Mouse (Mus musculus) midbrain, embryonic 13.5 days (tissue): ENCODE measurements around the gene Ttc38. TPM values are rescaled to one million over a fixed set of nuclear protein-coding genes. Genes with fewer than 3 reads are reported as not detected.

Experiments used
- ATAC-seq: fragments of 200-750 bp; cut with Nextera tagmentation; 2 replicates; pipeline ENCODE4 v1.8.0; 2017; ENCODE audit warnings: mild to moderate bottlenecking, moderate TSS enrichment, moderate library complexity
- H3K27ac ChIP-seq: fragments of 300-500 bp; sonication (generic); 2 replicates; pipeline ENCODE4 v1.5.1; 2015; ENCODE audit warnings: inconsistent platforms, mild to moderate bottlenecking, moderate library complexity
- H3K27me3 ChIP-seq: fragments of 300-500 bp; sonication (generic); 2 replicates; pipeline ENCODE4 v1.6.1; 2015; ENCODE audit warnings: mild to moderate bottlenecking, inconsistent platforms
- H3K36me3 ChIP-seq: fragments of 300-500 bp; sonication (generic); 2 replicates; pipeline ENCODE4 v1.6.1; 2015; ENCODE audit warnings: mild to moderate bottlenecking, inconsistent platforms
- H3K4me1 ChIP-seq: fragments of 300-500 bp; sonication (generic); replicated peaks from 2 replicates; pipeline ENCODE4 v1.6.1; 2015; ENCODE audit warnings: inconsistent platforms
- H3K4me2 ChIP-seq: fragments of 300-500 bp; sonication (generic); replicated peaks from 2 replicates; pipeline ENCODE4 v1.6.1; 2015; ENCODE audit warnings: moderate library complexity, mild to moderate bottlenecking, inconsistent platforms
- H3K4me3 ChIP-seq: fragments of 300-500 bp; sonication (generic); replicated peaks from 2 replicates; pipeline ENCODE4 v1.5.1; 2015; ENCODE audit warnings: mild to moderate bottlenecking, inconsistent platforms
- H3K9ac ChIP-seq: fragments of 300-500 bp; sonication (generic); replicated peaks from 2 replicates; pipeline ENCODE4 v1.6.1; 2015; ENCODE audit warnings: mild to moderate bottlenecking, inconsistent platforms
- H3K9me3 ChIP-seq: fragments of 300-500 bp; sonication (generic); 2 replicates; pipeline ENCODE4 v1.6.1; 2016; ENCODE audit warnings: mild to moderate bottlenecking, inconsistent platforms
- WGBS: fragments of 180-500 bp; shearing (Covaris S2); methylation state at CpG from one replicate; pipeline ENCODE4 v1.1.7; 2015; 5-methylcytosine and 5-hydroxymethylcytosine counted together
- polyA plus RNA-seq: library from polyadenylated mRNA; unstranded; fragments of >200 nt; fragmentation: Nextera tagmentation; extraction: Ambion mirVana; gene quantifications from 2 replicates; pipeline ENCODE4 v1.2.1, GENCODE M21; 2015

Gene Ttc38
- polyA plus RNA-seq, 1 experiment from 2014 or later, result 4.8 TPM

DNA sequence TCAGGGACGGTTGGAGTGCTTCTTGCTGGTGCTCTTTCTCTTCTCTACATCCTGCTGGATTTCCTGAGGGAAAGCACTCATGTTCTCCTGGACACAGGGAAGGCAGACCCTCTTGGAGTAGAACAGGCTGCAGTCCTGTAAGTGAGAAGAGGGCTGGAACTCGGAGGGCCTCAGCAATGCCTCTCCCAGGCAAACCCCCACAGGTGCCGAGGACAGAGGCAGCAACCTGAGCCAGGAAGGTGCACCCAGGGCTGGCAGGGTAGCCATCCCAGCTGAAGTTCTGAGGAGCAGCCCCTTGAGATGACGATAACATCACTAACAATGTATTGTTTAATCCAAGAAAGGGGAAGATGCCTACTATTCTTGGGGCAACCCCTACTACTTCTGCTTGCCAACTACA, 24.7 kb upstream of the Ttc38 start:
- no peak for ATAC-seq
- no peaks in the 10 kb centered on the region for H3K36me3 ChIP-seq
- H3K4me2 ChIP-seq, result no peak overlapping the region
- H3K4me1 ChIP-seq, result peaks cover 17% of the 10 kb centered on the region
- H3K4me3 ChIP-seq, result no peak overlapping the region
- H3K9me3 ChIP-seq, result no peaks in the 10 kb centered on the region
- WGBS, result 92% methylated on average over 4 of the region's 4 CpGs
- no peak overlapping the region for H3K27ac ChIP-seq
- H3K9ac ChIP-seq, result no peak overlapping the region
- no peaks in the 10 kb centered on the region for H3K27me3 ChIP-seq

DNA sequence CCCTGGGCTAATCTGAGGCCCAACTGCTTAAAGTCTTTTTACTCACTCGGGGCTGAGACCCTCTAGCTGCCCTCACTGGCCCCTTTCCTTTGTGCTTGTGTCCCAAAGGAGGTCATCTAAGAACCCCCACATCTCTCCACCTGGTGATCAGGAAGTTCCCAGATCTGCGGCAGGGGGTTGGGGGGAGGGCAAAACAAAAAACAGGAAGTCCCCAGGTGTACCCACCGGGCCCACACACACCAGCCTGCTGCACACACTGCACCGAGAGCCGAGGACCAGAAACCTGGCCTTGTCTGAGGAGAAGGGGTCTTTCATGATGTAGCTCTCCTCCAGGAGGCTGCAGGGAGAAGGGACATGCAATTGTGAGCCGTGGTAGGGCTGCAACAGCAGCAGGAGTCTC, 24.1 kb upstream of the Ttc38 start:
- Histone ChIP-seq H3K36me3 (no peaks in the 10 kb centered on the region), H3K9ac (no peak overlapping the region), H3K27ac (no peak overlapping the region), H3K4me3 (no peak overlapping the region), H3K27me3 (no peaks in the 10 kb centered on the region), H3K9me3 (no peaks in the 10 kb centered on the region), H3K4me1 (peaks cover 15% of the 10 kb centered on the region), H3K4me2 (no peak overlapping the region)
- ATAC-seq, result no peak
- WGBS, result 74% methylated on average over 6 of the region's 6 CpGs

DNA sequence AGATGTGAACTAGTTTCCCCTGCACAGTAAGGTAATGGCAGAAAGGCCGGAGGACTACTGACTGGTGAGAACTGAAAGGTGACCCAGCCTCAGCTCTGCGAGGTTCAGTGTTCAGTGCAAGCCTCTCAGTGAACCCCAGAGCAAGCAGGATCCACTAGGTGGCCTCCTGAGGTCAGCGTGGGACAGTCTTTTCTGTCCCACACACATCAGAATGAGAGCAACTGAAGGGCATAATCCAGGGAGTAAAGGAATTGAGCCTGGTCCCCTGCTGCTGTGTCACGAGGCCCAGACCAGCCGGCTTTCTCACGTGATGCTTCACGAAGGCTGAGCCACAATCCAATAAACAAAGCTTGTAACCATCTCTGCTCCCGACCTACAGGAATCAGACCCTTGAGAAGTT, 23.7 kb upstream of the Ttc38 start:
- Histone ChIP-seq H3K9ac (no peak overlapping the region), H3K9me3 (no peaks in the 10 kb centered on the region), H3K27me3 (no peaks in the 10 kb centered on the region), H3K4me1 (peaks cover 14% of the 10 kb centered on the region), H3K36me3 (no peaks in the 10 kb centered on the region), H3K4me3 (no peak overlapping the region), H3K27ac (no peak overlapping the region), H3K4me2 (no peak overlapping the region)
- 37% methylated on average over 8 of the region's 8 CpGs for WGBS
- ATAC-seq, result no peak

DNA sequence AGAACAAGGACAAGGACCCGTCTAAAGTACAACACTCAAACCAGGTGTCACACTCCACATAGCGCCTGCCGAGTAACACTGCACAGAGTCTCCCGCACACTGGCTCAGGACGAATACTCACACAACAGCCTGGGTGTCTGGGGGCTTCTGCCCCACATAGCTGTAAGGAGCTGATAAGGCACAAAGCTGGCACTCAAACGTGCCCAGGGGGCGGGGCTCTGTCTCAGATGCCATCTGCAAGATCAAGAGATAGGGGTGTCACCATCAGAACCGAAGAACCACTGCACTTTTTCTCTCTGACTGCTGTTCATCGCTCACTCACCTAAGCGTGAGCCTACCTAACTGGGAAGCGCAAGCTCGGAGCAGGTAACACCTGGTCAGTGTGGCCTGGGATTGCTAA, 23.0 kb upstream of the Ttc38 start:
- no peak overlapping the region for H3K9ac ChIP-seq
- H3K4me3 ChIP-seq, result no peak overlapping the region
- H3K9me3 ChIP-seq, result no peaks in the 10 kb centered on the region
- no peak for ATAC-seq
- WGBS, result 89% methylated on average over 12 of the region's 12 CpGs
- no peaks in the 10 kb centered on the region for H3K27me3 ChIP-seq
- H3K27ac ChIP-seq, result no peak overlapping the region
- no peak overlapping the region for H3K4me2 ChIP-seq
- peaks cover 14% of the 10 kb centered on the region for H3K4me1 ChIP-seq
- H3K36me3 ChIP-seq, result no peaks in the 10 kb centered on the region

DNA sequence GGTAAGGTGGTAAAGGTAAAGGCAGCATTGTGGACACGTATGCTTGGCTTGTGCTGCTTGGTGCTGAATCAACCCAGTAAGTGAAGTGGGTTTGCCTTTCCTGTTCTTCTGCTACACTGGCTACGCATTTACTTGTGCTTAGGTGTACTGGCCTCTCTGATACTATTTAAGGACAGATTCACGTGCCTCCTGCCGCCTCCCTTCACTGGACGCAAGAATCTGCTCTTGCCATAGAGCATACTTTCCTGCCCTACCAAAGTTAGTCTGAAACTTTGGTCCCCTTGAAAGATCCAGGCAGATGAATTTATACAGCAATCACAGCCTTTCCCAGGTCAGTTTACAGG, 21.7 kb upstream of the Ttc38 start:
- Histone ChIP-seq H3K4me1 (peaks cover 14% of the 10 kb centered on the region), H3K4me2 (peak overlapping the region; percentile 89), H3K36me3 (no peaks in the 10 kb centered on the region), H3K9me3 (no peaks in the 10 kb centered on the region), H3K4me3 (peak overlapping the region; percentile 76), H3K27ac (no peak overlapping the region), H3K9ac (0 out of 2 replicates have a peak overlapping the region, but pooled peaks have one; percentile 79), H3K27me3 (no peaks in the 10 kb centered on the region)
- WGBS, result 90% methylated on average over 5 of the region's 5 CpGs
- ATAC-seq, result no peak

DNA sequence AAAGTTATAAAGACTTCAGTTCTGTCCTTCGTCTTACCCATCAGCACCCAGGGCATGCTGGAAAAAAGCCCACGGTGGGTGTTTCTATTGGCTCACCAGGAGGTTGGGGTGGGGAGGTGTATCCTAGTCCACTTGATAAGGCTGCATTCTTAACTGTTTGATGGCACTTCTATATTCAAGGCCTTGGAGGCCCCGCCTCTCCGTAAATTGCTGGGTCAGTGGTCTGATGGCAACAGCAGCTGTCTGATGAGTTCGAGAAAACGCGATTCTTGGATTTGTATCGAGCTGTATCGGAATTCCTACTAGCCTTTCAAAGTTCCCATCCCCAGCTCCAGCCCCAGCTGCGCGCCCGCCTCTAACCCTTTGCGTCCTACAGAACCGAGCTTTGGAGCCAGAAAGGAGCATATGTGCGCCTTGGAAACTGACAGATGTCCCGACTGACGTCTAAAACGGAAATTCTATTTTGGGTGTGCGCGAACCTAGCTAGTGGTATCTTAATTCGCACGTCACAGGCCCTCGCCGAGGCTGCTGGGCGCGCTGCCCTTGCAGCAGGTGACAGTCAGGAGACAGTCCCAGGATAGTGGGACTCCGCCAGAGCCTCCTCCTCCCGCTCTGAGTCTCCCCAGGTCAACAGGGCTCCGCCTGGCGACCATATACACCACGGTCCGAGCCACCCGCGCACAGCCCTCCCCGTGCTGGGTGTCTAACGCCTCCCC, 21.1 kb upstream of the Ttc38 start:
- no peaks in the 10 kb centered on the region for H3K9me3 ChIP-seq
- ATAC-seq, result peak; percentile 93
- WGBS, result 5% methylated on average over 36 of the region's 36 CpGs

DNA sequence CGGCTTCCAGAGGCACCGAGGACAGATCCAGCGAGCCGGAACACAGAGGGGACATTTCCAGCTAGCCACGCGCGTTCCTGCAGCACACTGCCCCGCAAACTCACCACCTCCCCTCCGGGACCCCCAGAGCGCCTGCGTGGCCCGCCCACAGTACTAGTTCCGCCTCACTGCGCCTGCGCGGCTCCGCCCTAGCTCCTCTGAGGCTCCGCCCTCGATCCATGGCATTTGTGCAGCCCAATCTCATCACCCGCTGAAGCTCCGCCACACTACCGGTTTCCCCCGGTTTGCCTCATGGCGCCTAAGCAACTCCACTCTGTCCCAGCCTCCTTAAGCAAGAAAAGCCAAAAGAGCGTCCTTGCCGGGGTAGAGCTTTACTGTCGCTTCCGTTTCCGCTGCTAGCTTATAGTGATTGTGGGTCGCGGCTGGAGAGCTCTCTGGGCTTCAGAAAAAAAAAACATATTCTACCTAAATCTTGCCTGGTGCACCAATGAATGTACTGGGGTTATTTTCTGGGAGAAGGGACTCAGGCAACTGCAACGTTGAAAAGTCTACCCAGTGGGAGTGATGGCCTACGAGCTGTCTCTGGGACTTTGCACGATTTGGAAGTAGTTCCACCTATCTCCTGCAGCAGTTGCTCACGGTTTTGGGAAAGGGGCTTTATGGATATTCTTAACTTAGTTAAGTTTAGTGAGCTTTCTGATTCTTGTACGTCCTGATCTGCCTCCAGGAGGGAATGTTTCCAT, 20.4 kb upstream of the Ttc38 start, which contains the start of gene Cdpf1:
Gene Cdpf1 (minus strand): TSS at position 163 of the 743 bp plus-strand sequence.
- ATAC-seq, result peak; percentile 94
- H3K36me3 ChIP-seq, result no peaks in the 10 kb centered on the region
- H3K4me3 ChIP-seq, result peak within 1 kb of the TSS; percentile 76
- no peaks in the 10 kb centered on the region for H3K27me3 ChIP-seq
- no peaks in the 10 kb centered on the region for H3K9me3 ChIP-seq
- peaks cover 14% of the 10 kb centered on the region for H3K4me1 ChIP-seq
- peak within 1 kb of the TSS; percentile 86 for H3K27ac ChIP-seq
- WGBS, result 2% methylated on average over 36 of the region's 36 CpGs
- H3K9ac ChIP-seq, result peak within 1 kb of the TSS; percentile 79
- peak within 1 kb of the TSS; percentile 89 for H3K4me2 ChIP-seq

More for the DNA sequence above, 21.1 kb upstream of the Ttc38 start:
- peak overlapping the region; percentile 89 for H3K4me2 ChIP-seq
- no peaks in the 10 kb centered on the region for H3K36me3 ChIP-seq
- no peaks in the 10 kb centered on the region for H3K27me3 ChIP-seq
- H3K9ac ChIP-seq, result peak overlapping the region; percentile 79
- H3K4me1 ChIP-seq, result peaks cover 14% of the 10 kb centered on the region
- peak overlapping the region; percentile 76 for H3K4me3 ChIP-seq
- H3K27ac ChIP-seq, result peak overlapping the region; percentile 86

DNA sequence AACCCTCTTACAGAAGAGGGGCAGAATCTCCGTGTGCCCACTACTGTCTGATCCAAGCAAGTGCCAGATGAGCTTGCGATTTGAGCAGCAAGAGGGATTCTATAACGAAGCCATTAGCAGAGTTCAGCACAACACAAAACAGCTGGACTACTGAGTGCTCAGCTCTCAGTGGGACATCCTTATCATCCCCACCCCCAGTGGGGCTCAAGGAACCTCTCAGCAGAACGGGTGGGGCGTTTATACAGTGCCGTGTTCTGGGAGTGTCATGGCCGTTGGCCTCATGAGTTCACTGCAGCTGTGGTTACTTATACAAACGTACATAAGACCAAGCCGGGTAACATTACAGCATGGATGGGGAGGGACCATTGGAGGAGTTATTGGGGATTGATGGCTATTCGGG, 18.7 kb upstream of the Ttc38 start:
- ATAC-seq, result no peak

DNA sequence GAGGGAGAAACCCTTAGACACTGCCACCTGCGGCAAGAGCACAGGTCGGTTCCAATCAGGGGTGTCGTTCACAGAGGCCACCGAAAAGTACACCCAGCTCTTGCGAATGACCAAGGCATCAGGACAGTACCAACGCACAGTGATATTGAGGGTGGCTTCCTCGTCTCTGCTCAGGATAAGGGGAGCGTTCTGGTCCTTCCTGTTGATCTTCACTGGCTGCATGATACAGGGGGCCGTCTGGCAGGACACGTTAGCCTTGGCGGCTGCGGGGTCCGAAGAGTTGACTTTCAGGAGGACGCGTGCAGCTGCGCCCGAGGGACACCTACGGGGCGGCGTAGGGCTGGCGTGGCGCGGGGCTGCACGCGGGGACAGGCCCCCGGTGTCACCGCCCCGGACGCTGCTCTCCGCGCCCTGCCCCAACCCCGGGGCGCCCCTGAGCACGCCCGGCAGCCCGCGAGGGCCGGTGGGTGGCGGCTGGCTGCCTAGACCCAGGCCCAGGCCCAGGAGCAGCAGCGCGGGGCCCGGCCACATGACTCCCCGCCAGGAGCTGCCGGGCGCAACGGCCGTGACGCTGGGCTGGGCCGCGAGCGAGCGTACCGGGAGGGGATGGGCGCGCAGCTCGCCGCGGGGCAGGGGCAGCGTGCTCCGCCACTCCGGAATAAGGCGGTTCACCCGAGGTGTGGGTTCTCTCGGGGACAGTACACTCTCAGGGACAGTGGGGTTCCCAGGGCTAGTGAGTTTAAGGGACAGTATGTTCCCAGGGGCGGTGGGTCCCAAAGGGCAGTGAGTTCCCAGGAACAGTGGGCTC, 10.7 kb upstream of the Ttc38 start, which contains the start of gene Pkdrej:
Gene Pkdrej (minus strand): TSS at position 532 of the 808 bp plus-strand sequence.
- H3K27me3 ChIP-seq, result peaks cover 34% of the 10 kb centered on the region
- H3K4me1 ChIP-seq, result peaks cover 12% of the 10 kb centered on the region
- WGBS, result 2% methylated on average over 57 of the region's 65 CpGs
- H3K36me3 ChIP-seq, result no peaks in the 10 kb centered on the region
- H3K27ac ChIP-seq, result no peak within 1 kb of the TSS
- peak within 1 kb of the TSS; percentile 71 for H3K9ac ChIP-seq
- ATAC-seq, result peak; percentile 83
- peak within 1 kb of the TSS; percentile 48 for H3K4me3 ChIP-seq
- peaks cover 12% of the 10 kb centered on the region for H3K9me3 ChIP-seq
- peak within 1 kb of the TSS; percentile 90 for H3K4me2 ChIP-seq

More for the DNA sequence above, 18.7 kb upstream of the Ttc38 start:
- WGBS, result 77% methylated on average over 10 of the region's 10 CpGs
- Histone ChIP-seq H3K27ac (no peak overlapping the region), H3K4me2 (no peak overlapping the region), H3K9ac (no peak overlapping the region), H3K4me3 (no peak overlapping the region), H3K27me3 (no peaks in the 10 kb centered on the region), H3K9me3 (peaks cover 11% of the 10 kb centered on the region), H3K4me1 (peaks cover 14% of the 10 kb centered on the region), H3K36me3 (no peaks in the 10 kb centered on the region)

DNA sequence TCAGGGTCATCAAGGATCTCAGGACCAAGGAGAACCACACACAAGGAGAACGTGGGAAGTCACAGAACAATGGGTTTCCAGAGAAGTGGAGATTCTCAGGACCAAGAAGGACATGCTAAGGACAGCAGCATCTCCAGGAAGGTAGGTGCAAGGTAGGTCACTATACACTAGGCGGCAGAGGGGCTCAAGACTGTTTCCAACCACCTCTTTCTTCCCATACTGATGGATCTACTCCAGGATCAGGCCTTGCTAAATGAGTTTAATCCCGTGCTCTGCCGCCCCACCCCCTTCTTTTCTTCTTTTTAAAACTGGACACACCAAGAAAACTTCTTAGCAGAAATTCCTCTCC, 10.1 kb upstream of the Ttc38 start:
- WGBS, result 9% methylated on average over 4 of the region's 4 CpGs
- Histone ChIP-seq H3K4me3 (peak overlapping the region; percentile 48), H3K4me1 (peaks cover 12% of the 10 kb centered on the region), H3K27ac (no peak overlapping the region), H3K36me3 (no peaks in the 10 kb centered on the region), H3K9me3 (peaks cover 12% of the 10 kb centered on the region), H3K9ac (peak overlapping the region; percentile 71), H3K4me2 (peak overlapping the region; percentile 90), H3K27me3 (peaks cover 34% of the 10 kb centered on the region)
- ATAC-seq, result peak; percentile 53; the same call in 1 of the 2 replicates

DNA sequence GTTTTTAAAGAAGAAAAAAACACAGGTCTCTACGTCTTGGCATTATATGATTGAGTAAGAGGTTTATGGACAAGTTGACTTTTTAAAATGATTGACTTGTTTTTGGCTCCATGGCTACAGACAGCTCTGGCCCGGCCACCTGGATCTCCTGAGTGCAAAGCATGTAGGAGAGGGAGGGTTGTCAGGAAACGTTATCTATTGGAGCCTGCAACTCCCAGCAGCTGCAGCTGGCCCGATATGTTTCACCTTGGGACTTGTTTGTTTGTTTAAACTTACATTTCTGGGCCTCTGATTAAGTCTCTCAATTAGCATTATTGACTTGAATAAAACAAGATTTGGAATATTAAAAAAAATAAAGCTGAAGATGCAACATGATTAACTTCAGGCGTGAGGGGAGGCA, 5.4 kb upstream of the Ttc38 start:
- H3K9me3 ChIP-seq, result no peaks in the 10 kb centered on the region
- H3K36me3 ChIP-seq, result no peaks in the 10 kb centered on the region
- 83% methylated on average over 5 of the region's 5 CpGs for WGBS
- peaks cover 9% of the 10 kb centered on the region for H3K4me1 ChIP-seq
- H3K4me3 ChIP-seq, result no peak overlapping the region
- H3K9ac ChIP-seq, result no peak overlapping the region
- H3K27me3 ChIP-seq, result peaks cover 10% of the 10 kb centered on the region
- no peak for ATAC-seq
- H3K27ac ChIP-seq, result no peak overlapping the region
- H3K4me2 ChIP-seq, result no peak overlapping the region

DNA sequence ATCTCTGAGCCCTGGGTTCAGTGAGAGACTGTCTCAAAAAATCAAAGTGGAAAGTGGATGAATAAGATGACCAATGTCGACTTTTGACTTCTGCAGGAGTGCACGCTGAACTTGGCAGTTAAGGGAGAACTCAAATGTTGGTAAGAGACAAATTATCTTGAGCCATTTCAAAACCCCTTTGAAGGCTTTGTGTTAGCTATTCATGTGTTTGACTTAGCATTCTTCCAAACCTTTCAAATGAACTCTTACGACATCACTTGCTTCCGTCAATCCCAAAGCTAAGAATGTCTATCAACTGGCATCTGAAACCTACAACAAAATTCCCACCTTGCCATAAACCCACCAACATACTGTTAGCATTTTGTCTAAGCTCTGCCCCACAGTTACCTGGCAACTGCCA, 4.0 kb upstream of the Ttc38 start:
- Histone ChIP-seq H3K9ac (no peak overlapping the region), H3K4me1 (peaks cover 12% of the 10 kb centered on the region), H3K9me3 (no peaks in the 10 kb centered on the region), H3K4me2 (no peak overlapping the region), H3K36me3 (no peaks in the 10 kb centered on the region), H3K27ac (no peak overlapping the region), H3K27me3 (no peaks in the 10 kb centered on the region), H3K4me3 (no peak overlapping the region)
- ATAC-seq, result no peak
- 87% methylated on average over 4 of the region's 4 CpGs for WGBS
